Comparison of ENCODE assay signal across 6 mouse cellular contexts in the genomic region with DNA sequence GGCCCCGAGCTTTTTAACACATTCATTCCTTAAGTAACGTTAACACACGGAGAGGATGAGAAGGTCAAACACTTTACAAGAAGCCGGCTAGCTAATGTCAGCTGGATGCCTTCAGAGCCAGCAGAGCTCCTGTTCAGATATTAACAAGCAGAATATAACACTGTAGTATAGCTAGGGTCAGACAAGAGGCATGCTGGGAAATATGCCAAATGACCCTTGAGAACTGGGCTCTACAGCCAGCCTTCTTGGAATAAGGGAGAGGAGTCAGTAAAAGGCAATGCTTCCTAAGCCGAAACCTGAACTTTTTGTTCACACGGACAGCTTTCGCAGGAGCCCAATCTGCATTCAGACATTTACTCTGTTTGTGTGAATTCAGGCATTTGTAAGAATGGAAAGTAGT. TPM values are rescaled to one million over a fixed set of nuclear protein-coding genes. Genes with fewer than 3 reads are reported as not detected.
"Had no signal": no experiment of that assay in that cellular context is flagged by ENCODE, and none has a peak within 500 bp of the region (broad histone marks: within the 10 kb centered on the region; RNA-seq: fewer than 3 reads in every experiment).

No protein-coding gene starts in this region.

- DNase-seq: layer of hippocampus, adult 9-11 months; layer of hippocampus, postnatal 36 days; right cerebral cortex, adult 18-20 months; right cerebral cortex, postnatal 25 days; thymus, postnatal 4 days had no signal

RNA-seq across cellular contexts. Expression of a gene that starts 53.0 kb away (rescaled TPM):
- polyA plus RNA-seq: myocyte had no signal
